Mouse (Mus musculus): ENCODE measurements around the gene Twnk. TPM values are rescaled to one million over a fixed set of nuclear protein-coding genes. Genes with fewer than 3 reads are reported as not detected.

Twnk gene
- polyA plus RNA-seq, 1 experiment, result 14.8 TPM

DNA sequence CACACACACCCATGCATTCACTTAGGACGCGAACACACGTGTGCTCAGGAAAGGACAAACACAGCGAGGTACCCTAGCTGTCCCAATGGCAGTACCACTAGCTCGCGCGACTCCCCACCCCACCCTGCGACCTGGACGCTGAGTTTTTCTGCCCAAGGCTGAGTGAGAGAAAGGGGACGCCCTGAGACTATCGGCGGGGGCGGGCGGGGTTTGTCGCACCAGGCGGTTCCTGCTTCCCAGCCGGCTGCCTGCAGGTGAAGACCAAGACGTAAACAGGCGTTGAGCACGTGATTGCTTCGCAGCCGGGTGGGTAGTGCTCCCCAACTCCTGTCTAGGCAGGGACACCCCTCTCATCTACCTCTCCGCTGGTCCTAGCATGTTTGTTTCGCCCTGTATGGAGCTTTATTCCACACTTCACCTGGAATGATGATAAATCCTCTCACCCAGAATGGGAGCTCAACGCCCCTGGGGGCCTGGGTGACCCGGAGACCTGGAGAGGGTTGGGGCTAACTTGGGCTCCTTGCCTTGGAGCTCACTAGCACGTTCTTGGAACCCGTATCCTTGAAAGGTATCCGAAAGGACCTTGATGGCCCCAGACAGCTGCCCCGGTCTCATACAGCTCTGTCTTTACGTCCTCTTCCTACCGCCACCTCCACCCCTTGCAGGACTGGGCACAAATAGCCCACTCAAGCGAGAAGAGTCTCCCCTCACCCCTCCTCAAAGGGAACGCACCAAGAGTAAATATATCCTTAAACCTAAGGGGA lies 10.2 kb downstream of the Twnk start:
- peaks cover 11% of the 10 kb centered on the region for H3K4me1 ChIP-seq (ENCODE audit: control insufficient read depth, insufficient read depth, low read length)
- peak overlapping the region; percentile 79 for H3K4me3 ChIP-seq (ENCODE audit: insufficient read depth, low read depth, low read length)
- peak overlapping the region; percentile 85 for H3K27ac ChIP-seq (ENCODE audit: insufficient read depth, low read depth, low read length)
- DNase-seq, result peak; percentile 76
- WGBS, result under 1% methylated on average over 34 of the region's 34 CpGs
- H3K27me3 ChIP-seq (replicated peaks; ENCODE audit: control insufficient read depth, insufficient read depth, low read length), result no peaks in the 10 kb centered on the region
- H3K36me3 ChIP-seq (ENCODE audit: control insufficient read depth, insufficient read depth, low read length), result no peaks in the 10 kb centered on the region
- TF ChIP-seq POLR2A (IDR thresholded peaks at IDR 0.05; ENCODE audit: low read depth, low read length) (no peak), CTCF (conservative IDR thresholded peaks at IDR 0.05; ENCODE audit: insufficient read depth, insufficient read length, low read depth, low read length) (no peak)

DNA sequence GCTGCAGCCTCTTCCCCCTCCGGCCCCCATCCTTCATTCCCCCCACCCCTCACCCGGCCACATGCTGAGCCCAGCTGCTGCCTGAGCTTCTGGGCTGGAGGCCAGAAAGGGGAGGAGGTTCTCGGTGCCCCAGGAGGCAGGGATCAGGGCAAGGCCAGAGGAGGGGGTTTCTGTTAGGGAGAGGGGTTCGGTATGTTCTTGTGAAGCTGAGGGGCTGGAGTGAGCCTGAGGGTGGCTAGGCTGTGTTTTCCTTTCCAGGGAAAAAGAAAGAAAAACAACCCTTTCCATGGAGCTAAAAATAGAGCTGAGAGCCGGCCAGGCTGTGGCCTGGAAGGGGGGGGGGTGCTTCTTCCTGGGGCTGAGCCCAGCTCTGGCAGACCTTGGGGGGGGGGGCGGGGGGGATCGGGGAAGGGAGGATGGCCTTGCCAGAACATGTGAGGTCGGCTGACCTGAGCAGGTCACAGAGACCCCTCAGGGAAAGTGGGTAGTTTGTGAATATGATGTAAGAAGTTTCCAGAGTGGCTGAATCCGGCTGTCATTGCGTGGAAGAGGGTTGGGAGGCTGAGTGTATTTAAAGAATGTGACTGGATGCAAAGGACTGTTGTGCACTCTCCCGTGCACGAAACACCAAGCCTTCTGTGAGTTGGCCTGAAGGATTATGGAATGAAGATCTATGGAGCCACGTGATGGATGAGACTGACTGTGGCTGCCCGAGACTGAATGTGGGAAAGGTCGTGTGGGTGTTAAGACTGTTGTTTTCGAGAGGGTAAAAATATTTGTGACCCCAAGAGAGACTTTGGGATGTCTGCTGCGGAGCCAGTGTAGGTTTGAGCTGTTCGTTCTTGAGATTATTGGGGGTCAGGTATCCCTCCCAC lies 11.1 kb downstream of the Twnk start:
- whole genome bisulfite sequencing, result under 1% methylated on average over 18 of the region's 18 CpGs
- H3K4me1 ChIP-seq (ENCODE audit: control insufficient read depth, insufficient read depth, low read length), result peaks cover 15% of the 10 kb centered on the region

GRCm38 (mm10) chr19:45017216-45017771 lies 11.8 kb downstream of the Twnk start:
- Histone ChIP-seq H3K36me3 (ENCODE audit: control insufficient read depth, insufficient read depth, low read length) (no peaks in the 10 kb centered on the region), H3K27ac (ENCODE audit: insufficient read depth, low read depth, low read length) (peak overlapping the region; percentile 98), H3K4me1 (ENCODE audit: control insufficient read depth, insufficient read depth, low read length) (peaks cover 15% of the 10 kb centered on the region), H3K27me3 (replicated peaks; ENCODE audit: control insufficient read depth, insufficient read depth, low read length) (no peaks in the 10 kb centered on the region), H3K4me3 (ENCODE audit: insufficient read depth, low read depth, low read length) (peak overlapping the region; percentile 77)
- peak; percentile 92 for DNase-seq
- TF ChIP-seq POLR2A (IDR thresholded peaks at IDR 0.05; ENCODE audit: low read depth, low read length) (peak; percentile 7), CTCF (conservative IDR thresholded peaks at IDR 0.05; ENCODE audit: insufficient read depth, insufficient read length, low read depth, low read length) (peak; percentile 32)
- WGBS, result 0% methylated on average over 24 of the region's 27 CpGs

More for the DNA sequence above, 11.1 kb downstream of the Twnk start:
- TF ChIP-seq CTCF (conservative IDR thresholded peaks at IDR 0.05; ENCODE audit: insufficient read depth, insufficient read length, low read depth, low read length), result no peak
- TF ChIP-seq POLR2A (IDR thresholded peaks at IDR 0.05; ENCODE audit: low read depth, low read length), result no peak
- peak; percentile 94 for DNase-seq
- Histone ChIP-seq H3K27ac (ENCODE audit: insufficient read depth, low read depth, low read length) (peak overlapping the region; percentile 85), H3K27me3 (replicated peaks; ENCODE audit: control insufficient read depth, insufficient read depth, low read length) (no peaks in the 10 kb centered on the region), H3K36me3 (ENCODE audit: control insufficient read depth, insufficient read depth, low read length) (no peaks in the 10 kb centered on the region), H3K4me3 (ENCODE audit: insufficient read depth, low read depth, low read length) (peak overlapping the region; percentile 79)

DNA sequence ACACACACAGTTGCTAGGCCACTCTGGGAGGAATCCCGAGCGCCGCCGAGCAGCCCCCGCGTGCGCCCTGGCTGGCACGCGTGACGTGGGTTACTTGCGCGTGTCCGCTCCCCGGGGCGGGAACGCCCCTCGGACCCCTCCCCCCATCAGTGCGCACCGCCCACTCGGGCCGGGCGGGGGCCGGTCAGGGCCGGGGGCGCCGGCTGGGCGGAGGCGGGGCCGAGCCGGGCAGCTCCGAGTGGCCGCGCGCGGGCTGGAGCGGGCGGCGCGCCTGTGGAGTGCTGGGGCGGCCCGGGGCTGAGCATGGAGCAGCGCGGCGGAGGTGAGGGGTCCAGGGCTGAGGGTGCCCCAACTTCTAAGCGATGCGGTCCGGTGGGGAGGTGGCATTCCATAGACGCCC lies 12.4 kb downstream of the Twnk start:
- Histone ChIP-seq H3K36me3 (ENCODE audit: control insufficient read depth, insufficient read depth, low read length) (no peaks in the 10 kb centered on the region), H3K4me3 (ENCODE audit: insufficient read depth, low read depth, low read length) (peak overlapping the region; percentile 77), H3K4me1 (ENCODE audit: control insufficient read depth, insufficient read depth, low read length) (peaks cover 15% of the 10 kb centered on the region), H3K27me3 (replicated peaks; ENCODE audit: control insufficient read depth, insufficient read depth, low read length) (no peaks in the 10 kb centered on the region), H3K27ac (ENCODE audit: insufficient read depth, low read depth, low read length) (peak overlapping the region; percentile 98)
- TF ChIP-seq POLR2A (IDR thresholded peaks at IDR 0.05; ENCODE audit: low read depth, low read length), result no peak
- no peak for TF ChIP-seq CTCF (conservative IDR thresholded peaks at IDR 0.05; ENCODE audit: insufficient read depth, insufficient read length, low read depth, low read length)
- WGBS, result 2% methylated on average over 42 of the region's 48 CpGs
- DNase-seq, result peak; percentile 92

- H3K27me3 ChIP-seq (replicated peaks; ENCODE audit: control insufficient read depth, insufficient read depth, low read length), result no peaks in the 10 kb centered on the region
- no peaks in the 10 kb centered on the region for H3K36me3 ChIP-seq (ENCODE audit: control insufficient read depth, insufficient read depth, low read length)
- H3K4me1 ChIP-seq (ENCODE audit: control insufficient read depth, insufficient read depth, low read length), result peaks cover 15% of the 10 kb centered on the region
- TF ChIP-seq CTCF (conservative IDR thresholded peaks at IDR 0.05; ENCODE audit: insufficient read depth, insufficient read length, low read depth, low read length) (no peak), POLR2A (IDR thresholded peaks at IDR 0.05; ENCODE audit: low read depth, low read length) (no peak)
- peak; percentile 40 for DNase-seq
- H3K27ac ChIP-seq (ENCODE audit: insufficient read depth, low read depth, low read length), result peak overlapping the region; percentile 90
- H3K4me3 ChIP-seq (ENCODE audit: insufficient read depth, low read depth, low read length), result peak overlapping the region; percentile 77
- WGBS, result 6% methylated on average over 13 of the region's 13 CpGs
Measured at GRCm38 (mm10) chr19:45018351-45018831, 12.9 kb downstream of the Twnk start.

DNA sequence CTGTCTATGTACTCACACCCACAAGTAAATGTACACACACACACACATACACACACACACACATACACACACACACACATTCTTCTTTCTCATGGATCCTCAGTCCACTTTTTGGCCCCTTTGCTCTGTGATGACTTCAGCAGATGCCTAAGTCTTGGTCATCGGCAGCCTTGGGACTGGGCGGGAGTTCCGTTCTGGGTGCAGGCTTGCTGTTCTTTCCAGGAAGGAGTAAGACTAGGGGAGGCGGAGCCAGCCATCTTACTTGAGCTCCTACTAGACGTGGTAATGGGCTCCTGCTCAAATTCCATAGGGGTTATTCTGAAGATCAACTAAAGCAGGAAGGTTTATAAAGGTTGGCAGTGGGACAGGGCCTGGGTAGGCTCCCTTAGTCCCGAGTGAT lies 14.9 kb downstream of the Twnk start:
- H3K4me1 ChIP-seq (ENCODE audit: control insufficient read depth, insufficient read depth, low read length), result peaks cover 9% of the 10 kb centered on the region; the same call in 1 of the 2 replicates
- DNase-seq, result peak; percentile 67
- no peaks in the 10 kb centered on the region; the same call in 1 of the 2 replicates for H3K36me3 ChIP-seq (ENCODE audit: control insufficient read depth, insufficient read depth, low read length)
- WGBS, result 40% methylated on average over 6 of the region's 6 CpGs
- H3K4me3 ChIP-seq (ENCODE audit: insufficient read depth, low read depth, low read length), result no peak overlapping the region
- no peak for TF ChIP-seq POLR2A (IDR thresholded peaks at IDR 0.05; ENCODE audit: low read depth, low read length)
- TF ChIP-seq CTCF (conservative IDR thresholded peaks at IDR 0.05; ENCODE audit: insufficient read depth, insufficient read length, low read depth, low read length), result no peak
- H3K27me3 ChIP-seq (replicated peaks; ENCODE audit: control insufficient read depth, insufficient read depth, low read length), result no peaks in the 10 kb centered on the region
- no peak overlapping the region for H3K27ac ChIP-seq (ENCODE audit: insufficient read depth, low read depth, low read length)
